Mouse (Mus musculus) layer of hippocampus, postnatal 10 days (tissue): ENCODE measurements around the gene Rcvrn. TPM values are rescaled to one million over a fixed set of nuclear protein-coding genes. Genes with fewer than 3 reads are reported as not detected.

Source experiments
- DNase-seq, 2 experiments: peaks; one replicate each; pipeline ENCODE4 v3.0.0; 2021; ENCODE audit warnings: low spot score in 2 of 2
- long read RNA-seq: library from polyadenylated mRNA; stranded (forward); transcript quantifications from one replicate; pipeline ENCODE4 v2.0.0, GENCODE M21; 2023
- total RNA-seq, 2 experiments: library from RNA; stranded (reverse); gene quantifications; 2 replicates each; pipeline ENCODE4 v1.2.3; 2021

The Rcvrn gene
- total RNA-seq: 1 to 10 TPM; 1.4 to 2.1 TPM
- long read RNA-seq: 0 reads

GRCm38 (mm10) chr11:67694703-67695376 is at the start of gene Rcvrn:
Gene Rcvrn (plus strand): TSS chr11:67695326.
- no peak for DNase-seq

GRCm38 (mm10) chr11:67647745-67648144 is 47.4 kb upstream of the Rcvrn start:
- DNase-seq: peak; percentile 89 to 90

GRCm38 (mm10) chr11:67648651-67649407 is 46.3 kb upstream of the Rcvrn start:
- DNase-seq: peak; percentile 40 to 51

GRCm38 (mm10) chr11:67649971-67650707 is 45.0 kb upstream of the Rcvrn start:
- no peak for DNase-seq

GRCm38 (mm10) chr11:67651731-67652130 is 43.4 kb upstream of the Rcvrn start:
- no peak for DNase-seq

GRCm38 (mm10) chr11:67652194-67652892 is 42.8 kb upstream of the Rcvrn start:
- peak; percentile 59 to 70 for DNase-seq

- DNase-seq: no peak
Observed at GRCm38 (mm10) chr11:67652893-67653255, 42.3 kb upstream of the Rcvrn start.

GRCm38 (mm10) chr11:67653521-67654090 is 41.5 kb upstream of the Rcvrn start:
- no peak for DNase-seq

GRCm38 (mm10) chr11:67654514-67654913 is 40.6 kb upstream of the Rcvrn start:
- DNase-seq: no peak

- peak; percentile 70 to 81 for DNase-seq
Observed at GRCm38 (mm10) chr11:67655236-67655959, 39.7 kb upstream of the Rcvrn start.

- DNase-seq: no peak
Observed at GRCm38 (mm10) chr11:67656366-67656765, 38.8 kb upstream of the Rcvrn start.

- no peak for DNase-seq
Observed at GRCm38 (mm10) chr11:67656811-67657210, 38.3 kb upstream of the Rcvrn start.

GRCm38 (mm10) chr11:67657685-67658382 is 37.3 kb upstream of the Rcvrn start:
- DNase-seq: peak; percentile 46 to 65

GRCm38 (mm10) chr11:67661465-67661864 is 33.7 kb upstream of the Rcvrn start:
- DNase-seq: no peak

- DNase-seq: no peak
Observed at GRCm38 (mm10) chr11:67663437-67663836, 31.7 kb upstream of the Rcvrn start.

GRCm38 (mm10) chr11:67664261-67664660 is 30.9 kb upstream of the Rcvrn start:
- DNase-seq: peak in 1 of 2 experiments; percentile 36

GRCm38 (mm10) chr11:67664918-67665317 is 30.2 kb upstream of the Rcvrn start:
- DNase-seq: no peak

GRCm38 (mm10) chr11:67666129-67666528 is 29.0 kb upstream of the Rcvrn start:
- DNase-seq: no peak

GRCm38 (mm10) chr11:67667531-67668332 is 27.4 kb upstream of the Rcvrn start:
- peak; percentile 78 to 80 for DNase-seq
